Mouse (Mus musculus): ENCODE results near the gene F2rl3. TPM values are rescaled to one million over a fixed set of nuclear protein-coding genes. Genes with fewer than 3 reads are reported as not detected.
A peak's percentile ranks its signal among the peaks of the same experiment; 100 is the strongest.

Gene F2rl3
- polyA plus RNA-seq (2012; rRNA removed): 18.8 and 24.9 TPM in 2 replicates

GRCm38 (mm10) chr8:72761322-72762051 lies at the start of gene F2rl3:
Gene F2rl3 (plus strand): TSS chr8:72761880.
- H3K4me1 ChIP-seq (replicated peaks; ENCODE audit: control insufficient read depth, insufficient read depth, low read length): peaks cover 19% of the 10 kb centered on the region
- H3K27ac ChIP-seq (ENCODE audit: control insufficient read depth, insufficient read depth, low read length): no peak within 1 kb of the TSS
- 6% methylated on average over 7 of the region's 7 CpGs for WGBS
- peaks cover 16% of the 10 kb centered on the region for H3K36me3 ChIP-seq (ENCODE audit: control insufficient read depth, insufficient read depth, low read length)
- H3K4me3 ChIP-seq (ENCODE audit: control insufficient read depth, insufficient read depth, low read length): peak within 1 kb of the TSS; percentile 39
- peak; percentile 59 for DNase-seq
- H3K27me3 ChIP-seq (ENCODE audit: control insufficient read depth, insufficient read depth, low read length): no peaks in the 10 kb centered on the region
- TF ChIP-seq POLR2A (IDR thresholded peaks at IDR 0.05; ENCODE audit: control insufficient read depth, extremely low read depth, insufficient read depth, low read length, poor library complexity) (no peak), CTCF (IDR thresholded peaks at IDR 0.05; ENCODE audit: borderline replicate concordance, control insufficient read depth, extremely low read depth, insufficient read depth, low read length, poor library complexity) (no peak)

- WGBS: 74% methylated on average over 6 of the region's 6 CpGs
- Histone ChIP-seq H3K27ac (ENCODE audit: control insufficient read depth, insufficient read depth, low read length) (no peak overlapping the region), H3K4me3 (ENCODE audit: control insufficient read depth, insufficient read depth, low read length) (no peak overlapping the region), H3K36me3 (ENCODE audit: control insufficient read depth, insufficient read depth, low read length) (no peaks in the 10 kb centered on the region), H3K4me1 (replicated peaks; ENCODE audit: control insufficient read depth, insufficient read depth, low read length) (no peaks in the 10 kb centered on the region), H3K27me3 (ENCODE audit: control insufficient read depth, insufficient read depth, low read length) (no peaks in the 10 kb centered on the region)
- no peak for DNase-seq
- no peak for TF ChIP-seq CTCF (IDR thresholded peaks at IDR 0.05; ENCODE audit: borderline replicate concordance, control insufficient read depth, extremely low read depth, insufficient read depth, low read length, poor library complexity)
- no peak for TF ChIP-seq POLR2A (IDR thresholded peaks at IDR 0.05; ENCODE audit: control insufficient read depth, extremely low read depth, insufficient read depth, low read length, poor library complexity)
These were observed 49.1 kb upstream of the F2rl3 start for GRCm38 (mm10) chr8:72712569-72712968.

GRCm38 (mm10) chr8:72716594-72716993 lies 45.1 kb upstream of the F2rl3 start:
- WGBS: 96% methylated on average over 5 of the region's 5 CpGs
- no peak for TF ChIP-seq POLR2A (IDR thresholded peaks at IDR 0.05; ENCODE audit: control insufficient read depth, extremely low read depth, insufficient read depth, low read length, poor library complexity)
- no peak for TF ChIP-seq CTCF (IDR thresholded peaks at IDR 0.05; ENCODE audit: borderline replicate concordance, control insufficient read depth, extremely low read depth, insufficient read depth, low read length, poor library complexity)
- Histone ChIP-seq H3K27ac (ENCODE audit: control insufficient read depth, insufficient read depth, low read length) (no peak overlapping the region), H3K36me3 (ENCODE audit: control insufficient read depth, insufficient read depth, low read length) (no peaks in the 10 kb centered on the region), H3K4me3 (ENCODE audit: control insufficient read depth, insufficient read depth, low read length) (no peak overlapping the region), H3K4me1 (replicated peaks; ENCODE audit: control insufficient read depth, insufficient read depth, low read length) (no peaks in the 10 kb centered on the region), H3K27me3 (ENCODE audit: control insufficient read depth, insufficient read depth, low read length) (no peaks in the 10 kb centered on the region)
- no peak for DNase-seq

- no peak overlapping the region for H3K27ac ChIP-seq (ENCODE audit: control insufficient read depth, insufficient read depth, low read length)
- peaks cover 5% of the 10 kb centered on the region for H3K36me3 ChIP-seq (ENCODE audit: control insufficient read depth, insufficient read depth, low read length)
- DNase-seq: no peak
- no peaks in the 10 kb centered on the region for H3K27me3 ChIP-seq (ENCODE audit: control insufficient read depth, insufficient read depth, low read length)
- H3K4me1 ChIP-seq (replicated peaks; ENCODE audit: control insufficient read depth, insufficient read depth, low read length): peaks cover 6% of the 10 kb centered on the region
- WGBS: 47% methylated on average over 1 of the region's 1 CpGs
- H3K4me3 ChIP-seq (ENCODE audit: control insufficient read depth, insufficient read depth, low read length): no peak overlapping the region
- TF ChIP-seq CTCF (IDR thresholded peaks at IDR 0.05; ENCODE audit: borderline replicate concordance, control insufficient read depth, extremely low read depth, insufficient read depth, low read length, poor library complexity) (no peak), POLR2A (IDR thresholded peaks at IDR 0.05; ENCODE audit: control insufficient read depth, extremely low read depth, insufficient read depth, low read length, poor library complexity) (no peak)
These were observed 41.1 kb upstream of the F2rl3 start for GRCm38 (mm10) chr8:72720541-72720940.

GRCm38 (mm10) chr8:72722769-72723650 lies 38.7 kb upstream of the F2rl3 start, which contains the start of gene Sin3b:
Gene Sin3b (plus strand): TSS chr8:72723285.
- H3K4me1 ChIP-seq (replicated peaks; ENCODE audit: control insufficient read depth, insufficient read depth, low read length): peaks cover 6% of the 10 kb centered on the region
- peaks cover 30% of the 10 kb centered on the region for H3K36me3 ChIP-seq (ENCODE audit: control insufficient read depth, insufficient read depth, low read length)
- H3K4me3 ChIP-seq (ENCODE audit: control insufficient read depth, insufficient read depth, low read length): peak within 1 kb of the TSS; percentile 88
- 15% methylated on average over 56 of the region's 56 CpGs for WGBS
- peak; percentile 97 for DNase-seq
- H3K27ac ChIP-seq (ENCODE audit: control insufficient read depth, insufficient read depth, low read length): no peak within 1 kb of the TSS; the same call in 1 of the 2 replicates
- no peaks in the 10 kb centered on the region for H3K27me3 ChIP-seq (ENCODE audit: control insufficient read depth, insufficient read depth, low read length)
- TF ChIP-seq POLR2A (IDR thresholded peaks at IDR 0.05; ENCODE audit: control insufficient read depth, extremely low read depth, insufficient read depth, low read length, poor library complexity) (peak; percentile 90), CTCF (IDR thresholded peaks at IDR 0.05; ENCODE audit: borderline replicate concordance, control insufficient read depth, extremely low read depth, insufficient read depth, low read length, poor library complexity) (0 out of 2 replicates have a peak, but pooled peaks have one; percentile 18)

GRCm38 (mm10) chr8:72723651-72724001 lies 38.1 kb upstream of the F2rl3 start:
- peaks cover 36% of the 10 kb centered on the region for H3K36me3 ChIP-seq (ENCODE audit: control insufficient read depth, insufficient read depth, low read length)
- 0% methylated on average over 30 of the region's 30 CpGs for WGBS
- no peaks in the 10 kb centered on the region for H3K27me3 ChIP-seq (ENCODE audit: control insufficient read depth, insufficient read depth, low read length)
- peak overlapping the region; percentile 88 for H3K4me3 ChIP-seq (ENCODE audit: control insufficient read depth, insufficient read depth, low read length)
- no peak for DNase-seq
- no peak for TF ChIP-seq POLR2A (IDR thresholded peaks at IDR 0.05; ENCODE audit: control insufficient read depth, extremely low read depth, insufficient read depth, low read length, poor library complexity)
- TF ChIP-seq CTCF (IDR thresholded peaks at IDR 0.05; ENCODE audit: borderline replicate concordance, control insufficient read depth, extremely low read depth, insufficient read depth, low read length, poor library complexity): no peak
- peaks cover 6% of the 10 kb centered on the region for H3K4me1 ChIP-seq (replicated peaks; ENCODE audit: control insufficient read depth, insufficient read depth, low read length)
- no peak overlapping the region for H3K27ac ChIP-seq (ENCODE audit: control insufficient read depth, insufficient read depth, low read length)
